Mouse (Mus musculus) stomach, postnatal 0 days (tissue): ENCODE results near the gene Ttll11. TPM values are rescaled to one million over a fixed set of nuclear protein-coding genes. Genes with fewer than 3 reads are reported as not detected.

ENCODE experiments used
- ATAC-seq: fragments of 200-750 bp; cut with Nextera tagmentation; 2 replicates; pipeline ENCODE4 v1.8.0; 2017; ENCODE audit not compliant: low FRiP score, low TSS enrichment
- DNase-seq: peaks from one replicate; pipeline ENCODE4 v3.0.0-alpha.2; 2016; ENCODE audit warnings: low spot score
- H3K27ac ChIP-seq: fragments of 300-500 bp; sonication (generic); replicated peaks from 2 replicates; pipeline ENCODE4 v1.5.1; 2014; ENCODE audit warnings: mild to moderate bottlenecking, control low read depth
- H3K27me3 ChIP-seq: fragments of 300-500 bp; sonication (generic); 2 replicates; pipeline ENCODE4 v1.6.1; 2014; ENCODE audit warnings: low read length; ENCODE audit not compliant: control insufficient read depth, insufficient read depth
- H3K36me3 ChIP-seq: fragments of 300-500 bp; sonication (generic); 2 replicates; pipeline ENCODE4 v1.6.1; 2014; ENCODE audit warnings: low read length, mixed read lengths; ENCODE audit not compliant: control insufficient read depth, insufficient read depth
- H3K4me1 ChIP-seq: fragments of 300-500 bp; sonication (generic); replicated peaks from 2 replicates; pipeline ENCODE4 v1.6.1; 2014; ENCODE audit warnings: antibody characterized with exemption; ENCODE audit not compliant: control insufficient read depth, insufficient read depth
- H3K4me2 ChIP-seq: fragments of 300-500 bp; sonication (generic); replicated peaks from 2 replicates; pipeline ENCODE4 v1.6.1; 2014; ENCODE audit warnings: low read depth, mild to moderate bottlenecking, control low read depth, moderate library complexity
- H3K4me3 ChIP-seq: fragments of 300-500 bp; sonication (generic); 2 replicates; pipeline ENCODE4 v1.5.1; 2014; ENCODE audit warnings: low read depth, low read length, control low read depth
- H3K9ac ChIP-seq: fragments of 300-500 bp; sonication (generic); 2 replicates; pipeline ENCODE4 v1.6.1; 2014; ENCODE audit warnings: mild to moderate bottlenecking, low read length, control low read depth, mixed read lengths
- H3K9me3 ChIP-seq: fragments of 300-500 bp; sonication (generic); 2 replicates; pipeline ENCODE4 v1.6.1; 2016; ENCODE audit warnings: low read length; ENCODE audit not compliant: control insufficient read depth
- CTCF ChIP-seq: IDR thresholded peaks from 2 replicates; pipeline ENCODE4 v1.5.1; 2016; ENCODE audit warnings: antibody characterized with exemption, low read depth, mild to moderate bottlenecking, moderate library complexity
- EP300 ChIP-seq: optimal IDR thresholded peaks from 2 replicates; pipeline ENCODE3; 2016; ENCODE audit warnings: antibody characterized with exemption
- WGBS: fragments of 180-500 bp; shearing (Covaris S2); extraction: QIAGEN DNeasy Blood & Tissue Kit; methylation state at CpG from one replicate; pipeline ENCODE4 v1.1.7; 2014; 5-methylcytosine and 5-hydroxymethylcytosine counted together
- polyA plus RNA-seq: library from polyadenylated mRNA; unstranded; fragments of >200 nt; fragmentation: Nextera tagmentation; extraction: Ambion mirVana; gene quantifications from 2 replicates; pipeline ENCODE4 v1.2.1, GENCODE M21; 2015

The Ttll11 gene
- polyA plus RNA-seq, 1 experiment from 2014 or later = 0.55 TPM

DNA sequence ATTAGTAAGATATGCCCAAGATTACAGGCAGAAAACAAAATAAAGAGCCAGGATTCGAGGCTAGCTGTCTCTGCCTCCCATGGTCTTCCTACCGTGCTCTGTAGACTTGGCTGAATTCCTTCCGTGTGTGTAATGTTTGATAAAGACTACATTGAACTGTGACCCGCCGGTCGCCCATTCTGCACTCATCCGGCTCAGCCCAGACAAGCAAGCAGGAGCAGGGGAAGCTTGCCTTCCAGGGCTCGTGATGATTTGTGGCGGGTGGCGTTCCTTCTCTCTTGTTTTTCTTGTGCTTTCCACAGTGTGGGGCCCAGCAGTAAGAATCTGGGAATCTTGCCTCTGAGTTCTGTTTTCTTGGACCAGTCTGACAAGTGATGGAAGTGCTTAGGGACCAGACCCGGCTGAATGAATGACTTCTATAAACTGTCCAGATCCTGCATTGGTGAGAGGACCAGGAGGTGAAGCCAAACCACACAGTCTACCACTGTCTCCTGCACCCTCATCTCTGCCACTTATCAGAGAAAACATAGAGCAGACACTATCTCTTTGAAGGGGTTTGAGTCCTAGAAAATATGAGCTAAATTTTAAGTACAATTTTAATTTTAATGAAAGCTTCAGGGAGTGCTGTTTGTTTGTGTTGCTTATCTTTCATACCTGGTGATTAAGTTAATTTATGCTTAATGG lies 146.8 kb downstream of the Ttll11 start:
- H3K4me1 ChIP-seq = no peaks in the 10 kb centered on the region
- H3K9ac ChIP-seq = no peak overlapping the region
- TF ChIP-seq EP300 (no peak), CTCF (no peak)
- H3K4me2 ChIP-seq = no peak overlapping the region
- ATAC-seq (peak; percentile 92), DNase-seq (peak; percentile 70)
- H3K4me3 ChIP-seq = no peak overlapping the region
- 10% methylated on average over 11 of the region's 11 CpGs for WGBS
- no peaks in the 10 kb centered on the region for H3K9me3 ChIP-seq
- no peaks in the 10 kb centered on the region for H3K27me3 ChIP-seq
- no peaks in the 10 kb centered on the region for H3K36me3 ChIP-seq
- no peak overlapping the region for H3K27ac ChIP-seq

DNA sequence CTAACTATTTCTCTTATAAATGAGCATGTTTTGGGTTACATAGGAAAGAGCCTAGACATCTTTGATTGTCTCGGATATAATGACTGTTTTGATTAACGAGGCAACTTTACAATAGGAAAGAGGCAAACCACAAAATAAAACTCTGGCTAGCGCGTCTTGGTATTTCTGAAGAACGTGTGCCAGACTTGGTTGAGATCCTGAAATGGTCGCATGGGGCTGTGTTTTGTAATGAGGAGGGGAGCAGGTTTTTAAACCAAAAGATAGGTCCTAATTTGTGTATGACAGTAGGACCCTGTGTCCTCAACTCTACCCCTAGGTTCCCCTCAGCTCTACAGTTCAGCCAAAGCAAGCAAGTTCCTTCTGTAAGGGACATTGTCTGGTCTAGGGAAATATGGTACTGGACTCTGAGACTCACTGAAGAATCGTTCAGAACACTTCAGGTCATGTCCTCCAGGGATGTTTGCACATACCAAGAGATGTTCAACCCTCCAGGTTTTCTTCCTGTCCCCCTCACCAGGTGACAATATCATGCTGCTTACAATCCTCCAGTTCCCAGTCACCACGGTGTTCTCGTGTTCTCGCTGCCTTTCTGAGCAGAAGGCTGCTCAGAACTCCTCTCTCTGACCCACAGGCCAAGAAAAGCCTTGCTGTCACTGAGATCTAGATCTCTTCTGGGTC lies 147.7 kb downstream of the Ttll11 start:
- Histone ChIP-seq H3K4me2 (no peak overlapping the region), H3K27ac (no peak overlapping the region), H3K9ac (no peak overlapping the region), H3K4me3 (no peak overlapping the region), H3K4me1 (no peaks in the 10 kb centered on the region), H3K9me3 (no peaks in the 10 kb centered on the region), H3K36me3 (no peaks in the 10 kb centered on the region), H3K27me3 (no peaks in the 10 kb centered on the region)
- no peak for ATAC-seq
- WGBS = 79% methylated on average over 10 of the region's 10 CpGs
- TF ChIP-seq CTCF (no peak), EP300 (no peak)
- DNase-seq = no peak

DNA sequence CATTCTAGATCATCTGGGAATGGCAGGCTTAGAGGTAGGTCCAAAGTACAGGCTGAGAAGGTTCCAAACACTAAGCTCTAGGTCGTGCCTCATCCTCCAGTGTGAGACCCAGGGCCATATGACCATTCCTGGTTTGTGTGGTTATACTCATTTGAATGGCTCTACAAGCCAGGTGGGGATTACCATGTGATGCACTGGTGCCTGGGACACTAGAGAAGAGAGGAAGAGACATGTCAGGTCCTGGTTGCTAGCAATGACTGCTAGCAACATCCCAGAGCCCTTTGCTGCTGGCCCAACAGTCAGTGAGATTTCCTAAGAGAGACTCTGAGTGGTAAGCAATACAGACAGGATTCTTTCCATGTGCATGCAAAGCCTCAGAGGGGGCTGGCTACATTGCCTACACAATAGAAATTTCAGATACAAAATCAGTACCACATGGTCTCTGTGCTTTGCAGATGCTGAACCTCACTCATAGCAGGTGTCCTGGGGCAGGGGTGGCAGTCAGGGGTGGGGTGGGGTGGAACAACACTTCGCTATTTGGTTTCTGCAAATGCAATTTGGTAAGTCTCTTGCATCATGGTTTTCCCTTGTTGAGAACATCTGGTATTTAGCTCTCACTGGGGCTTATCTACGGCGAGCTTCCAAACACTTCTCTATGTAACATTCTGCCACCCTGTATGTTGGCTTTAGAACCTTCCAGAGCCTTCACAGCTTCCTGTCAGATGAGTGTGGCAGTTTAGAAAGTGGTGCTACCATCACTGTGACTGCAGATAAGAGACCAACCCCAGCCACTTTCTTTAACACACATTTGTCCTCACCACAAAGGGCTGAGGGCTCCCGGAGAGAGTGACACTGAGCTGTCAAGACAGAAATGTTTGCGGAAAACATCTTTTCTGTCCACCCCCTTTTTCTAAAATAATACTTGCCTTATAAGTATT lies 148.5 kb downstream of the Ttll11 start:
- Histone ChIP-seq H3K9me3 (no peaks in the 10 kb centered on the region), H3K4me3 (no peak overlapping the region), H3K36me3 (no peaks in the 10 kb centered on the region), H3K27me3 (no peaks in the 10 kb centered on the region), H3K9ac (no peak overlapping the region), H3K4me1 (no peaks in the 10 kb centered on the region), H3K4me2 (no peak overlapping the region), H3K27ac (no peak overlapping the region)
- DNase-seq = no peak
- WGBS = 75% methylated on average over 6 of the region's 6 CpGs
- no peak for TF ChIP-seq CTCF
- ATAC-seq = no peak

DNA sequence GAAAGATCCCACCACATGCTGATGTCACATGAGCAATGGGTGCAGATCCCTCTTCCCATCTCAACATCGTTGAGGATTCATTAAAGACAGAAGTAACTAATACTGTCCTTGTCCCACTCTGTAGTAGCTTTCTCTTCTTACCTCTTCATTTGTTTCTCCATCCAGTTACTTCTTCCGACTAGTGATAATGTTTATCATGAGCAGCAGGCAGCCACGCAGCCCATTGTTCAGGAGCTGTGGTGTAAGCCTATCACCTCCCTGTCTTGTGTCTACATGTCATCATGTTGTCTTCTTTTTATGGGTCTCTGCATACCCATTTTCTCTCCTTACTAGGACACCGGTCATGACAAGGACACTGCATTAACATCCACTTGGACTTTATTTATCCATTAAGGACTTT lies 150.6 kb downstream of the Ttll11 start:
- DNase-seq = no peak
- Histone ChIP-seq H3K4me3 (no peak overlapping the region), H3K9me3 (no peaks in the 10 kb centered on the region), H3K27me3 (no peaks in the 10 kb centered on the region), H3K36me3 (no peaks in the 10 kb centered on the region), H3K4me2 (no peak overlapping the region), H3K4me1 (no peaks in the 10 kb centered on the region), H3K9ac (no peak overlapping the region), H3K27ac (no peak overlapping the region)
- no peak for ATAC-seq
- no peak for TF ChIP-seq EP300
- no peak for TF ChIP-seq CTCF
- WGBS = 90% methylated on average over 4 of the region's 4 CpGs

DNA sequence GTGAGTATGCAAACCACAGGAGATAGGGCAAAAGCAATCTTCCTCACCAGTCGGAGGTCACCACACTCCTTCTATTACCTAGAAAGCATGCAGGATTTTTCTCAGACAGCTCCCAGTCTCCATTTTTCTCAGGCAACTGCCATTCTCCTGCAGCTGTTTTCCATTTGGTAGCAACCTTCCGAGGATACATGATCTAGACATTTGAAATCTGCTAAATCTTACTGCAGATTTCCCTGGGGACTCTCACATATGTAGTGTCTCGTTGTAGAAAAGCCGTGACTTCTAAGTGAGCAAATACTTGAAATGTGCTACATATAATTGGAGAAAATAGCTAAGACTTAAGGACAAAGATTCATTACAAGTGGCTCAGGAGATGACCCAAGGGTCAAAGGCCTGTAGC lies 151.8 kb downstream of the Ttll11 start:
- no peaks in the 10 kb centered on the region for H3K36me3 ChIP-seq
- no peak overlapping the region for H3K27ac ChIP-seq
- no peaks in the 10 kb centered on the region for H3K4me1 ChIP-seq
- H3K9ac ChIP-seq = no peak overlapping the region
- 85% methylated on average over 4 of the region's 4 CpGs for WGBS
- H3K4me3 ChIP-seq = no peak overlapping the region
- no peak overlapping the region for H3K4me2 ChIP-seq
- H3K9me3 ChIP-seq = no peaks in the 10 kb centered on the region
- ATAC-seq = no peak
- DNase-seq = no peak
- TF ChIP-seq CTCF (no peak), EP300 (no peak)
- H3K27me3 ChIP-seq = no peaks in the 10 kb centered on the region
